Mouse (Mus musculus) C2C12 (cell line): ENCODE measurements around the gene Lrrk2. TPM values are rescaled to one million over a fixed set of nuclear protein-coding genes. Genes with fewer than 3 reads are reported as not detected.
A peak's percentile ranks its signal among the peaks of the same experiment; 100 is the strongest.

Experiments used
- H3K27me3 ChIP-seq: one replicate; pipeline ENCODE4 v1.6.1; 2011; ENCODE audit not compliant: control insufficient read depth, insufficient read depth, insufficient read length
- H3K36me3 ChIP-seq: one replicate; pipeline ENCODE4 v1.6.1; 2011; ENCODE audit not compliant: control insufficient read depth, insufficient read depth
- H3K4me3 ChIP-seq: one replicate; pipeline ENCODE4 v1.5.1; 2011; ENCODE audit warnings: mild to moderate bottlenecking, control low read depth; ENCODE audit not compliant: poor library complexity, insufficient read depth, severe bottlenecking
- H3K79me2 ChIP-seq: one replicate; pipeline ENCODE4 v1.6.1; 2011; ENCODE audit not compliant: control insufficient read depth, insufficient read depth
- H3K79me3 ChIP-seq: one replicate; pipeline ENCODE4 v1.6.1; 2011; ENCODE audit warnings: low read depth, control low read depth
- H3ac ChIP-seq: one replicate; pipeline ENCODE3; 2011; ENCODE audit warnings: low read depth; ENCODE audit not compliant: control insufficient read depth, insufficient read length
- CEBPB ChIP-seq: IDR thresholded peaks from one replicate; pipeline ENCODE4 v1.6.1; 2011; ENCODE audit warnings: low read depth, mild to moderate bottlenecking, control low read depth, moderate library complexity
- CTCF ChIP-seq: IDR thresholded peaks from one replicate; pipeline ENCODE4 v1.5.1; 2011; ENCODE audit not compliant: control insufficient read depth, insufficient read depth, insufficient read length
- FOSL1 ChIP-seq: IDR thresholded peaks from one replicate; pipeline ENCODE4 v1.8.0; 2011; ENCODE audit warnings: mild to moderate bottlenecking, low read length; ENCODE audit not compliant: poor library complexity, insufficient read depth, severe bottlenecking
- MAX ChIP-seq: IDR thresholded peaks from one replicate; pipeline ENCODE4 v1.6.1; 2011; ENCODE audit warnings: mild to moderate bottlenecking, control low read depth
- MYOD1 ChIP-seq: IDR thresholded peaks from one replicate; pipeline ENCODE4 v1.6.1; 2011; ENCODE audit warnings: low read depth; ENCODE audit not compliant: control insufficient read depth, insufficient read length
- MYOG ChIP-seq: IDR thresholded peaks from one replicate; pipeline ENCODE4 v1.6.1; 2011; ENCODE audit not compliant: control insufficient read depth, insufficient read length; ENCODE audit errors: extremely low read depth
- USF1 ChIP-seq: IDR thresholded peaks from one replicate; pipeline ENCODE4 v1.6.1; 2011; ENCODE audit warnings: low read depth, mild to moderate bottlenecking, control low read depth, moderate library complexity
- polyA plus RNA-seq: library from polyadenylated mRNA; unstranded; fragments of >200 nt; fragmentation: generic; extraction: Trizol; gene quantifications from one replicate; pipeline ENCODE4 v1.2.1, GENCODE M21; 2012; ENCODE audit warnings: missing spikeins

Lrrk2 gene
- polyA plus RNA-seq, 1 experiment = 8.3 TPM

- no peak for TF ChIP-seq CEBPB
- TF ChIP-seq FOSL1 = no peak
- TF ChIP-seq MYOD1 = no peak
- TF ChIP-seq MAX = no peak
- TF ChIP-seq USF1 = no peak
- no peak for TF ChIP-seq CTCF
- no peak for TF ChIP-seq MYOG
- H3K79me3 ChIP-seq = peaks cover 5% of the 10 kb centered on the region
- no peak overlapping the region for H3K4me3 ChIP-seq
- no peak overlapping the region for H3ac ChIP-seq
- peaks cover 19% of the 10 kb centered on the region for H3K79me2 ChIP-seq
- peaks cover 43% of the 10 kb centered on the region for H3K36me3 ChIP-seq
- no peaks in the 10 kb centered on the region for H3K27me3 ChIP-seq
Observed at GRCm38 (mm10) chr15:91693051-91693450, 20.1 kb downstream of the Lrrk2 start.

- Histone ChIP-seq H3K4me3 (no peak overlapping the region), H3K79me3 (peaks cover 5% of the 10 kb centered on the region), H3K36me3 (peaks cover 41% of the 10 kb centered on the region), H3ac (no peak overlapping the region), H3K27me3 (no peaks in the 10 kb centered on the region), H3K79me2 (peaks cover 19% of the 10 kb centered on the region)
- TF ChIP-seq FOSL1 (no peak), USF1 (no peak), CTCF (no peak), MYOD1 (no peak)
Observed at GRCm38 (mm10) chr15:91693856-91694255, 20.9 kb downstream of the Lrrk2 start.

GRCm38 (mm10) chr15:91700841-91701240 is 27.9 kb downstream of the Lrrk2 start:
- H3K79me3 ChIP-seq = no peaks in the 10 kb centered on the region
- no peak overlapping the region for H3K4me3 ChIP-seq
- H3K79me2 ChIP-seq = no peaks in the 10 kb centered on the region
- no peaks in the 10 kb centered on the region for H3K27me3 ChIP-seq
- TF ChIP-seq MYOD1 (no peak), MYOG (no peak), CTCF (no peak), USF1 (no peak), FOSL1 (no peak), MAX (no peak), CEBPB (no peak)
- peaks cover 45% of the 10 kb centered on the region for H3K36me3 ChIP-seq
- H3ac ChIP-seq = no peak overlapping the region

- Histone ChIP-seq H3K36me3 (peaks cover 38% of the 10 kb centered on the region), H3K27me3 (no peaks in the 10 kb centered on the region), H3K79me2 (no peaks in the 10 kb centered on the region), H3K79me3 (no peaks in the 10 kb centered on the region), H3K4me3 (no peak overlapping the region), H3ac (peak overlapping the region; percentile 49)
- TF ChIP-seq MYOD1 (peak; percentile 77), MAX (peak; percentile 77), FOSL1 (peak; percentile 96), USF1 (no peak), CTCF (no peak), CEBPB (peak; percentile 65)
Observed at GRCm38 (mm10) chr15:91702991-91703715, 30.2 kb downstream of the Lrrk2 start.

GRCm38 (mm10) chr15:91704091-91704490 is 31.1 kb downstream of the Lrrk2 start:
- Histone ChIP-seq H3K4me3 (no peak overlapping the region), H3K27me3 (no peaks in the 10 kb centered on the region), H3K79me3 (no peaks in the 10 kb centered on the region), H3K36me3 (peaks cover 39% of the 10 kb centered on the region), H3ac (no peak overlapping the region), H3K79me2 (no peaks in the 10 kb centered on the region)
- TF ChIP-seq MYOD1 = no peak
- no peak for TF ChIP-seq MYOG
- TF ChIP-seq MAX = no peak
- TF ChIP-seq CTCF = no peak

- H3ac ChIP-seq = no peak overlapping the region
- no peak overlapping the region for H3K4me3 ChIP-seq
- TF ChIP-seq MYOG (no peak), CEBPB (no peak), CTCF (no peak), USF1 (no peak), FOSL1 (no peak), MAX (no peak), MYOD1 (no peak)
- peaks cover 45% of the 10 kb centered on the region for H3K36me3 ChIP-seq
- no peaks in the 10 kb centered on the region for H3K79me2 ChIP-seq
- no peaks in the 10 kb centered on the region for H3K27me3 ChIP-seq
- no peaks in the 10 kb centered on the region for H3K79me3 ChIP-seq
Observed at GRCm38 (mm10) chr15:91709207-91710130, 36.5 kb downstream of the Lrrk2 start.
